Mouse (Mus musculus) splenic B cell, adult 2 months (primary cell): ENCODE measurements around the gene Arhgef25.

Source experiments
- DNase-seq: peaks from one replicate; pipeline ENCODE4 v3.0.0-alpha.2; 2011; ENCODE audit warnings: low read depth, low spot score
- H3K27me3 ChIP-seq: 2 replicates; pipeline ENCODE4 v1.6.1; 2012; ENCODE audit warnings: mild to moderate bottlenecking, low read length, moderate library complexity, mixed read lengths; ENCODE audit not compliant: control insufficient read depth, poor library complexity, insufficient read depth, severe bottlenecking
- H3K36me3 ChIP-seq: 2 replicates; pipeline ENCODE4 v1.6.1; 2012; ENCODE audit warnings: mild to moderate bottlenecking, low read length, moderate library complexity, mixed read lengths; ENCODE audit not compliant: control insufficient read depth, poor library complexity, insufficient read depth, severe bottlenecking

Gene Arhgef25

DNA sequence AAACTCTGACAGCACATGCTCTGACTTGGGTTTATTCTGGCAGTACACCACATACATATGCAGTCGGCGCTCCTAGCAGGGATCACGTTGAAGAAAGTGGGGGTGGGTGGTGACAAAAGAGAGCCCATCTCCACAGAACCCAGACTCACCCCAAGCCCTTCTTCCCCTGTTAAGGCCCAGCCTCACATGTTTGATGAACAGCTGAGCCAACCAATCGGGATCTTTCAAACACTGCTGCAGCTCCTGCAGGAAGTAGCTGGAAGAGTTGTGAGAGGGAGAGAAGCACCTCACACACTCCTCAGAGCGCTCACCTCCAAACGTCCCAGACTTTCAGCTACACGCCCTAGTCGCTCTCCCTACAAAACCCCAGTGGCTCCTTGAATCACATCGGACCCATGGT is 4.8 kb downstream of the Arhgef25 start:
- no peak for DNase-seq

DNA sequence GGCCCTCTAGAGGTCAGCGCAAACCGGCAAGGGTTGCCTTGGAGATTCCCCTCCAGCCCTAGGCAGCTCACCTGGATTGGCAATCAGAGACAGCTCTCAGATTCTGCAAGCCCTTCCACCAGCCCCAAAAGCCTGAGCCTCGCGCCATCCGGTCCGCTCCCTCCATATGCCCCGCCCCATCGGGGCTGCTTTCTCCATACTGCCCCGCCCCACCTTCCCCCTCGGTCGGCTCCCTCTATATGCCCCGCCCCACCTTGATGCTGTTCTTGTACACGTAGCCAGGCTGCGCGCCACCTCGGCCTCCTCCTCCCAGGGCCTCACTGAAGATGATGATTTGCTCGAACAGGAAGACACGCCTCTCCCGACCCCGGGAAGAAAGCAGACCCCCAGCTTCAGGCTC is 6.1 kb downstream of the Arhgef25 start:
- Histone ChIP-seq H3K27me3 (peaks cover 5% of the 10 kb centered on the region), H3K36me3 (no peaks in the 10 kb centered on the region)
- DNase-seq: no peak

More for the DNA sequence above, 4.8 kb downstream of the Arhgef25 start:
- Histone ChIP-seq H3K36me3 (no peaks in the 10 kb centered on the region), H3K27me3 (peaks cover 6% of the 10 kb centered on the region)

DNA sequence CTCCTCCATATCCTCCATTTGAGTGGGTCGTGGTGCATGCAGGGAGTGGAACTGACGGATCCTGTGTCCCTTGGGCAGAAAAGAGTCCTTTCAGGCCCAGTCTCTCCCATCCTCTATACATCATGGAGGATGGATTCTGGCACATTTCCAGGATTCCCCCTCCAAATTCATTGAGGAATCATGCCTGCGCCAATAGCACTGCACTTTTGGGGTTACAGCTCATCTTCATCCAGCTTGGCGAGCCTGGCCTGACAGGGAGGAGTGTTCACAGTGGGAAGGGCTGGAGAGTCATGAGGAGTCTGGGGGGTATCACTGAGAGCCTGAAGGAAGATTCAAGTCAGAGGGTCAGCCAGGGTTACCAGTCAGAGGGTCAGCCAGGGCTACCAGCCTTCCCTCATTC is 7.3 kb downstream of the Arhgef25 start:
- Histone ChIP-seq H3K27me3 (no peaks in the 10 kb centered on the region), H3K36me3 (no peaks in the 10 kb centered on the region)
- DNase-seq: no peak

DNA sequence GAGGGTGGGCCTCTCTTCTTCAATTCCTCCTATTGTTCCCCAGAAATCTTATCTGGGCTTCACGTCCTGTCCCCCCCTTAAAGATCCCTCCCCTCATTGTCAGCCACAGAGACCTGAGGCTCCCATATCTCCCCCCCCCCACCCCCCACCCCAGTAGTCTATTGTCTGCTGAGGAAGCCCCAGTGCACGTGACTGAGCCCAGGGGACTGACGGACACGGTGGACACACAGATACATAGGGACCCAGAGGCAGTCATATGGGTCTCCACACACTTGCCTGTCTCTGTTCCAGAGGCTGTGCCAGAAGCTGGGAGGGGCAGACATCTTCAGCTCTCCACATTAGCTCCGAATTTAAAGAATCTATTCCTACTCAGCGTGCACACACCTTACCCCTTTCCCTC is 8.3 kb downstream of the Arhgef25 start:
- DNase-seq: no peak
- Histone ChIP-seq H3K27me3 (no peaks in the 10 kb centered on the region), H3K36me3 (no peaks in the 10 kb centered on the region)

DNA sequence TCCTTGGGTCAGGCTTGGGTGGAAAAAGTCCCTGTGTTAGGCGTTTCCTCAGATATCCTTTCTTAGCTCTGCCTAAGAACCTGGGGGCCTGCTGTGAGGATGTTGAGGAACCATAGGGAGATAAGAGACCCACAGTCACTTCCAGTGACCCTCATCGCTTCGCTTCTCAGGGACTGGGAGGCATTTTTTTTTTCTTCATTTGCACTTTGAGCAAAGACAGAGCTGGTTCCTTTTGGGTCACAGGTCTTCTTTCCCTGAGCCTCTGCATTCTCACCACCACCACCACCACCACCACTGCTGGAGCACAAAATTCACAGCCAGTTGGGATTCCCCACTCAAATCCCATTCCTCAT is 9.2 kb downstream of the Arhgef25 start:
- no peaks in the 10 kb centered on the region for H3K27me3 ChIP-seq
- no peak for DNase-seq
- no peaks in the 10 kb centered on the region for H3K36me3 ChIP-seq

DNA sequence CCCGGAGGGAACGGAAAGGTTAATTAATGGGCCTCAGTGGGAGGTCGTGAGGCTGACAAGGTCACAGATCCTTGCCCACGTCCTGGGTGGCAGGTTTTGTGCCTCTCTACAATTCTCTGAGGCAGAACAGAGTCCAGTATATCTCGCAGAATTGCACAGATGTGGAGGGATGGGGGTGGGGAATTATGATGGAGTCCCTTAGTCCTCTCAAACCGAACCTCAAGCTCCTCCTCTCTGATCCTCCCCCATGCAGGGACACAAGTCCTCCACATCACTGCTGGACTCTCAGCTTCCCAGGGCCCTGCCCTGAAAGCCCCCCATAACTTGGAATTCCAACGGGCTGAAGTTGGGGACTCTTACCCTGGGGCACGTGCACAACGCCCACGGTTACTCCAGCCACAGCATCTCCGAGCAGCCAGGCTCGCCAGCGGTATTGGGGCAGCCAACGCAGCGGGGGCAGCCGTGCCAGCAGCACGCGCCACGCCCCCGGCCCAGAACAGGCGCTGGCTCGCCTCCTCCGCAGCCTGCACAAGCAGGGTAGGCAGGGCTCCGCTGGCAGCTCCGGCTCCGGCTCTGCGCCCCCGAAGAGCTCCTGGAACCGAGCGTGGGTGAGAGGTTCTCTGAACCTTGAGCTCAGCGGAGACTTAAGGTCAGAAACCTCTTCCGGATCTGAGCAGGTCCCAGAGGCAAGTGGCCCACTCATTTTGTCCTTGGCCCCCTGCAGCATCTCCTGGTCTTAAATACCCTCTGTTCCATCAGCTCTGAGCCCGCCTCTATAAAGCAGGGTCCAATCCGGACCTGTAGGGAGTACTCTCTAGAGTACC is 9.8 kb downstream of the Arhgef25 start, which contains the start of gene Slc26a10:
Slc26a10 (minus strand) TSS at position 775 of the 824 bp plus-strand sequence.
- no peak for DNase-seq
- Histone ChIP-seq H3K27me3 (no peaks in the 10 kb centered on the region), H3K36me3 (no peaks in the 10 kb centered on the region)

DNA sequence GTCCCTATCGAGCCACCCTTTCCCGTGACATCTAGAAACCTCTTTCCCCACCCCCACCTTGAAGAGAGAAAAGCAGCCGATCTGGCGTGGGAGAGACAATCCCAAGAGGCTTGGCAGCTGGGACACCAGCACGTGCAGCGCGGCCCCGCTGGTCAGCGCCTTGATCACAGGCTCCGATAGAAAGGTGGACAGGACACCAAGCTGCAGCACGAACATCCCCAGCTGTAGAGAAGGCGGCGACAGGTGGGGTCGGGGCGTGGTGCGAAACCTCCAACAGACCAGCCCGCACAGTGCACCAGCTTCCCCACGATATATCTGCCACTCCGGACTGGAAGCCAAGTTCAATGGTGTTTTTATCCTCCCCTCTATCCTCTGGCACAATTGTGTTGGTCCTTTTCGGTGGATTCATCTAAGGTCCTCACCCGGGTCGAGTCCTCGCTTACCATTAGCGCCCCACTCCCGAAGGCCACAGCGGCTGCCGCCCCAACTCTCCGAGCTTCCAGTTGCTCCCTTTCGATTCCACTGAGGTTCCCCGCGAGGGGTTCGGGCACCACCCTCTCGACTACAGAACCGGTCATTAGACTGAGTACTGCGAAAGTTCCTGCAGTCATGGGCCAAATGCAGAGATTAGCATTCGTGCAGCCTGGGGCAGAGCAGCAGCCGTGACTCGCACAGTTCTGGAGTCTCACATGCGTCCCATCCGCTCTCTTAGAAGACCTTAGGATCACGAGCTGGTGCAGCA is 11.4 kb downstream of the Arhgef25 start:
- no peaks in the 10 kb centered on the region for H3K27me3 ChIP-seq
- DNase-seq: no peak
- no peaks in the 10 kb centered on the region for H3K36me3 ChIP-seq

DNA sequence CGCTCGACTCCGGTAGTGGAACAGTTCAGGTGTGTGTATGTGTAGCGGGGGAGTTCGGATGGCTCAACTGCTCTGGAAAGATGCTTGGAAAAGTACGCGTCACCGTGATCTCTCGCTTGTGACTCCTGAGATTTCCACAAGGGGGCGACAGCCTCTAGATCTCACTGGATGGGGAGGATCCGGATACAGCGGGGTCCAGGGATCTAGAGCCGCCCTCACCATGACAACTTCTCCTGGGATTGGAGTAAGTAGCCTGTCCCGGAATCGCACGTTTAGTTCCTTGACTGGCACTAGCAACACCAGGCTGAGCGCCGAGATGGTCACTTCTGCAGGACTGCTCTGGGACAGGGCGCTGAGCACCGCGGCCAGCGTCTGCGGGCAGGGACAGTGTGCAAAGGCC is 12.2 kb downstream of the Arhgef25 start:
- DNase-seq: peak; percentile 73
- Histone ChIP-seq H3K27me3 (no peaks in the 10 kb centered on the region), H3K36me3 (no peaks in the 10 kb centered on the region; the same call in 1 of the 2 replicates)

DNA sequence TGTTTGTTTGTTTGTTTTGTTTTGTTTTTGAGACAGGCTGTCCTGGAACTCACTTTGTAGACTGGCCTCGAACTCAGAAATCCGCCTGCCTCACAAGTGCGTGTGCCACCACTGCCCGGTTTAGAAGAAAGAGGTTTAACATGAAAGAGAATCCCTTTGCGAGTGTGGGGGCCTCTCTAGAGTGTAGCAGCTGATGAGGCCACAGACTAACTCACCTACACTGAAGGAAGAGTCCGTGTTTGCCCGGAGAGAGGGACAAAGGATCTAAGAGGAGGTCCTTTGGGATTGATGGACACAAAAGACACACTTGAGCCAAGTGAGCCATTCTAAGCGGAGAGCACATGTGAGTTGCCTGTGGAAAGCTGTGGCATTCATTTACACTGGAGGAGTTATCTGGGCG is 12.6 kb downstream of the Arhgef25 start:
- no peaks in the 10 kb centered on the region for H3K27me3 ChIP-seq

DNA sequence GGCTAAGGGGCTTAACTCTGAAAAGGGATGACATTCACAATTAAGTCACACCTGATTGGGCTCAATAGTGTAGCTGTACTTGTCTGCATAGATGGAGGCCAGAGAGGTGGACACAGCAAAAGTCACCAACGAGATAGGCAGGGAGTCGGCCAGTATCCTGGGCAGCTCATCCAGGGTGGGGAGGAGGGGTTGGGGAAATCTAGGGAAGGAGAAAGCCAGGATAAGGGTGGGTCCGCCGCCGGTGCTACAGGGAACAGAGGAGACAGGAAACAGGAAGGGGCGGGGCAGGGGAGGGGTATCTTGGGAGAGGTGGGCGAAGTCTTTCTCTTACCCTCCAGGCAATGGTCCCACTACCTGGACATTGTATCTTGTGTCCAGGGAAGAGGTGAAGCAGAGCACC is 13.1 kb downstream of the Arhgef25 start:
- Histone ChIP-seq H3K36me3 (peaks cover 4% of the 10 kb centered on the region), H3K27me3 (no peaks in the 10 kb centered on the region)
- no peak for DNase-seq

More for the DNA sequence above, 12.6 kb downstream of the Arhgef25 start:
- no peak for DNase-seq
- H3K36me3 ChIP-seq: no peaks in the 10 kb centered on the region; the same call in 1 of the 2 replicates

DNA sequence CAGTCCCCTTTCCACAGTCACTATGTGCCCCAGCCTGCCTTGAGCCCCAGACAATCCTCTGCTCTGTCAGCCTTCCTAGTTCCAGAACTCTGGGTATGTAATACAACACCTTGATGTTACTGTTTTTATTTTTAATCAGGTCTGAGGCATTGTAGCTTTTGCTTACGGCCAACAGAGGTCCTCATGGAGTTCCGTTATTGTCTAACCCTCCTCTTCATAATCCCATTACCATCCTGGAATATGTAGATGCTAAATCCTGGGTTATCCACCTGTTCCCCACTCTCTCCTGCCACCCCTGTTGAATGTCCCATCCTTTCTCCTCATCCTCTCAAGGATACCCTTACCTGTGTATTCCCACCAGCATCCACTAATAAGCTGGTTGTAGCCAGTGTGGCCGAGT is 13.7 kb downstream of the Arhgef25 start:
- Histone ChIP-seq H3K36me3 (peaks cover 8% of the 10 kb centered on the region), H3K27me3 (no peaks in the 10 kb centered on the region)
- no peak for DNase-seq

DNA sequence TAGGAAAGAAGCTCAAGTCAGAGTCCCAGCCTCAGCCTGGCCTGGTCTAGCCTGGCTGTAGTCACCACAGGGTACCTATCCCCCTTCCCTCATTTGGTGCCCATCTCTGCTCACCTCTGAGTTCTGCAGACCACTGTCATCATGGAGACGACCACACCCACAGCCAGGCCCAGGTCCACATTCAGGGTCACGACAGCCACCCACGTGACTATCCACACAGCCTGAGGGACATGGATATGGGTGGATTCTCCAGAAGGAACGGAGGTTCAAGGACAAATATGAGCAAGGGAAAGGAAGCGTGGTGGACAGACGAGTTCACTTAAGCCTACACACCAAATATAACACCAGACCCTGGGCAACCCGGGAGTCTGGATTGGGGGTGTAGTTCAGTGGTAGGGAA is 15.7 kb downstream of the Arhgef25 start:
- no peak for DNase-seq
- H3K27me3 ChIP-seq: no peaks in the 10 kb centered on the region
- peaks cover 13% of the 10 kb centered on the region for H3K36me3 ChIP-seq

DNA sequence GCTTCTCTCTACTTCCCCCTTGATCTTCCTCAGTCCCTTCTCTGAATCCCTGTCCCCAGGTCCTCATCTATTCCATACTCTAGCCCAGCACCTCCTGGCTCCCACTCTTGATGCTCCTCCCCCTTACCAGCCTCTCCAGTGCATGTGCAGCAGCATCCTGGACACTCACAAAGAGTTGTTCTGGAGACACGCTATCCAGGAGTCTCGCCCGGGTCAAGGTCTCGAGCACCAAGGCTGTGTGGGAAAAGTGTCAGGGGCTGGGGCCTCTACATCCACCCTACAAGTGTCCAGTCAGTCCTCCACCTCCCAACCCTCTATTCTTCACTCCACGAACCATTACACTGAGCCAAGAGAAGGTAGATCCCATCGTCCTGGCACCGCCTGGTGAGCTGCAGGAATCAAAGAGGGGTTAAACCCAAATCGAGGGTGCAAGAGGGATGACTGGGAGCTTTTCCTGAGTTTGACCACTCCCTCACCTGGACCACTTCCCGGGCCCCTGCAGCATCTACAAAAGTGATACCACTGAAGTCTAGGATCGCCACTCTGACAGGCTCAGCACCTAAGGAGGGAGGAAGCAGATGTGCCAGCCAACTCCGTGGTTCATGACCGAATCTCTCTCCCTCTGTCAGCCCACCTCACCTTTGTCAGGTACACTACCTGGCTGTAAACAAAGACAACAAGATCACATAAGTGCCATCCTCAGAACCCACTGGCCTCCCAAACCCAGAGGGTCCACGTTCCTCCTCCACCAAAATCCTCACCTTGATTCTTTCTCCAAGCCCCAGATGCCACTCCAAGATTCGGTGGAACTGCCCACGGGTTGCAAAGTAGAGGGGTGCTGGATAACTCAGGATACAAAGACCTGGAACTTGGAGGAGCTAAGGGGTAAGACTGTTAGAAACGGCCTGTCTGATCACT is 16.5 kb downstream of the Arhgef25 start:
- no peak for DNase-seq
- H3K36me3 ChIP-seq: peaks cover 14% of the 10 kb centered on the region

DNA sequence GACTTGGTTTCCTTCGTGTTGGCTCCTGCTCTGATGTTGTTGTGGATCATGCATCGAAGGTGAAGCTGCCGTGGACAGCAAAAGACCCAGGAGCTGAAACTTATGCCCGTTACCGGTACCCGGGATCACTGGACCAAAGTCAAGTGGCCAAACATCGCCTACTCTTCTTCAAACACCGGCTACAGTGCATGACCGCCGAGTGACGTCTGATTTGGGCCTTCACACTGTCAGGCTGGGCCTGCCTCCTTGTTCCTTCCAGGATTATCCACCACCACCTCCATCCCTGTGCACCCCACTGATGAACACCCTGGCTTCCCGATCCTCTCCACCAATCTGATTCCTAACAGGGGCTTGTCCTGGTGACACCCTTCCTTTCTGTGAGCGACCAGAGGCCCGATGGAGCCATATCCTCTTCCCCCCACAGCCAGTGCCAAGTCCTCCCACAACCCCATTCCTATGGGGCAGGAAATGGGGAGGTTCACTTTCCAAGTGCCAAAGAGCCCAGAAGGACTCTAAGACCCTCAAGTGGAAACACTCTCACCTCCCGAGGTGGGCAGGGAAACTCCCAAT is 18.2 kb downstream of the Arhgef25 start:
- Histone ChIP-seq H3K36me3 (peaks cover 15% of the 10 kb centered on the region), H3K27me3 (no peaks in the 10 kb centered on the region)
- no peak for DNase-seq

More for the DNA sequence above, 16.5 kb downstream of the Arhgef25 start:
- H3K27me3 ChIP-seq: no peaks in the 10 kb centered on the region
